Comparison of ENCODE assay signal across 29 mouse cellular contexts in the genomic region with DNA sequence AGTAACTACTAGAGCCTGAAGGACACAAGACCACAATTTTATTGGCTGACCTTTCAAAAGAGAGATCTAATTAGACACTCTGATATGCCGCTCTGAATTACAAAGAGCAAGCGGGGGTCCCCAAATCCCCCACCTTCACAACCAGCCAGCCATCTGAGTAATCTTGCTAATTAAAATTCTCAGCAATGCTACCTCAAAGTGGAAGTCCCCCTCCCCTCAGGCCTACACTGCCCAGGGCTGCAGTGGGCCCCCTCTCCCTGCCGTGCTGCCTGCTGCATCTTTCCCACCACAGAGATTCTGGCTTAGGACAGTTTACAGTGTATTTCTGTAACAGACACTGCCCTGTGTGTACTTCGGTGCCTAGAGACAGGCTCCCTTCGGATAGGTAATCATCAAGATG. TPM values are rescaled to one million over a fixed set of nuclear protein-coding genes. Genes with fewer than 3 reads are reported as not detected.
DNase-seq lines count a peak whose midpoint lies in the region; ATAC-seq lines count a peak whose summit lies in the region.
"Had no signal": no experiment of that assay in that cellular context is flagged by ENCODE, and none has a peak within 500 bp of the region (broad histone marks: within the 10 kb centered on the region; RNA-seq: fewer than 3 reads in every experiment).

No protein-coding gene starts in this region.

- H3K27ac ChIP-seq in hindbrain, embryonic 16.5 days (ENCODE audit: low read depth, low read length) = no peak overlapping the region
- no peak overlapping the region for H3K27ac ChIP-seq in hindbrain, embryonic 10.5 days
- no peak overlapping the region for H3K27ac ChIP-seq in neural tube, embryonic 12.5 days
- H3K27ac ChIP-seq in forebrain, embryonic 14.5 days (ENCODE audit: low read depth, low read length) = no peak overlapping the region
- H3K27ac ChIP-seq: embryonic facial prominence, embryonic 10.5 days; embryonic facial prominence, embryonic 15.5 days; limb, embryonic 10.5 days; limb, embryonic 15.5 days; liver, embryonic 13.5 days; neural tube, embryonic 13.5 days had no signal

- ATAC-seq in hindbrain, embryonic 16.5 days = peak; percentile 64
- ATAC-seq in neural tube, embryonic 12.5 days (ENCODE audit: low FRiP score, low read depth) = peak; percentile 17; the same call in 1 of the 2 replicates
- peak; percentile 70 for ATAC-seq in forebrain, embryonic 14.5 days
- ATAC-seq: intestine, embryonic 16.5 days; lung, postnatal 0 days had no signal

- H3K4me2 ChIP-seq in hindbrain, embryonic 16.5 days (ENCODE audit: low read length) = no peak overlapping the region
- H3K4me2 ChIP-seq in neural tube, embryonic 12.5 days (replicated peaks) = no peak overlapping the region
- H3K4me2 ChIP-seq in forebrain, embryonic 14.5 days (ENCODE audit: low read length) = no peak overlapping the region
- H3K4me2 ChIP-seq: embryonic facial prominence, embryonic 15.5 days; limb, embryonic 15.5 days; liver, embryonic 13.5 days; neural tube, embryonic 13.5 days had no signal

- no peaks in the 10 kb centered on the region for H3K9me3 ChIP-seq in hindbrain, embryonic 16.5 days (ENCODE audit: control insufficient read depth, low read length)
- peaks cover 3% of the 10 kb centered on the region; the same call in 1 of the 2 replicates for H3K9me3 ChIP-seq in hindbrain, embryonic 10.5 days
- no peaks in the 10 kb centered on the region for H3K9me3 ChIP-seq in neural tube, embryonic 12.5 days
- no peaks in the 10 kb centered on the region for H3K9me3 ChIP-seq in forebrain, embryonic 14.5 days (replicated peaks; ENCODE audit: control insufficient read depth, low read length)
- H3K9me3 ChIP-seq: embryonic facial prominence, embryonic 10.5 days; embryonic facial prominence, embryonic 15.5 days; limb, embryonic 10.5 days; limb, embryonic 15.5 days; liver, embryonic 13.5 days; neural tube, embryonic 13.5 days had no signal

- no peaks in the 10 kb centered on the region for H3K36me3 ChIP-seq in hindbrain, embryonic 16.5 days (ENCODE audit: control insufficient read depth, insufficient read depth, low read length)
- no peaks in the 10 kb centered on the region for H3K36me3 ChIP-seq in hindbrain, embryonic 10.5 days
- H3K36me3 ChIP-seq in neural tube, embryonic 12.5 days = no peaks in the 10 kb centered on the region
- no peaks in the 10 kb centered on the region for H3K36me3 ChIP-seq in forebrain, embryonic 14.5 days (ENCODE audit: control insufficient read depth, insufficient read depth, low read length)
- H3K36me3 ChIP-seq: embryonic facial prominence, embryonic 10.5 days; embryonic facial prominence, embryonic 15.5 days; limb, embryonic 10.5 days; limb, embryonic 15.5 days; liver, embryonic 13.5 days; neural tube, embryonic 13.5 days had no signal

- H3K9ac ChIP-seq in hindbrain, embryonic 16.5 days (ENCODE audit: low read depth, low read length) = peak overlapping the region; percentile 38; the same call in 1 of the 2 replicates
- 0 out of 2 replicates have a peak overlapping the region, but pooled peaks have one; percentile 17 for H3K9ac ChIP-seq in neural tube, embryonic 12.5 days
- no peak overlapping the region for H3K9ac ChIP-seq in forebrain, embryonic 14.5 days (ENCODE audit: low read length)
- H3K9ac ChIP-seq: embryonic facial prominence, embryonic 15.5 days; limb, embryonic 15.5 days; liver, embryonic 13.5 days; neural tube, embryonic 13.5 days had no signal

- H3K4me1 ChIP-seq in hindbrain, embryonic 16.5 days (ENCODE audit: control insufficient read depth, insufficient read depth, low read depth, low read length) = peaks cover 3% of the 10 kb centered on the region; the same call in 1 of the 2 replicates
- H3K4me1 ChIP-seq in hindbrain, embryonic 10.5 days (replicated peaks) = peaks cover 5% of the 10 kb centered on the region
- H3K4me1 ChIP-seq in neural tube, embryonic 12.5 days = no peaks in the 10 kb centered on the region
- peaks cover 4% of the 10 kb centered on the region; the same call in 1 of the 2 replicates for H3K4me1 ChIP-seq in forebrain, embryonic 14.5 days (ENCODE audit: control insufficient read depth, insufficient read depth, low read length)
- H3K4me1 ChIP-seq: embryonic facial prominence, embryonic 15.5 days; limb, embryonic 15.5 days; liver, embryonic 13.5 days; megakaryocyte, embryonic 14.5 days had no signal

- H3K4me3 ChIP-seq in hindbrain, embryonic 16.5 days (ENCODE audit: low read length) = no peak overlapping the region
- no peak overlapping the region for H3K4me3 ChIP-seq in hindbrain, embryonic 10.5 days
- H3K4me3 ChIP-seq in neural tube, embryonic 12.5 days = no peak overlapping the region
- no peak overlapping the region for H3K4me3 ChIP-seq in forebrain, embryonic 14.5 days (ENCODE audit: low read depth, low read length)
- H3K4me3 ChIP-seq: embryonic facial prominence, embryonic 10.5 days; embryonic facial prominence, embryonic 15.5 days; limb, embryonic 10.5 days; limb, embryonic 15.5 days; liver, embryonic 13.5 days; megakaryocyte, embryonic 14.5 days; neural tube, embryonic 13.5 days had no signal

- DNase-seq in hindbrain, embryonic 10.5 days (ENCODE audit: low spot score) = no peak
- DNase-seq in neural tube, embryonic 10.5 days (ENCODE audit: extremely low spot score, low spot score) = no peak
- DNase-seq in forebrain, embryonic 14.5 days (ENCODE audit: low spot score) = peak; percentile 63
- DNase-seq in cerebellum, postnatal 25 days = no peak
- DNase-seq in left cerebral cortex, adult 18-20 months (ENCODE audit: low spot score in 2 of 2) = no peak
- DNase-seq: adrenal gland, postnatal 25 days; B cell, adult 2 months; cerebellum, adult 18-20 months; cerebellum, postnatal 14 days; gastrocnemius, postnatal 36 days; heart, postnatal 14 days; kidney, adult 9 months; kidney, postnatal 10 days; layer of hippocampus, postnatal 36 days; liver, embryonic 13.5 days; lung, adult 18-20 months; lung, postnatal 4 days; thymus, adult 2 months; thymus, postnatal 36 days had no signal

- WGBS in hindbrain, embryonic 16.5 days = 37% methylated on average over 5 of the region's 5 CpGs
- WGBS in hindbrain, embryonic 10.5 days = 70% methylated on average over 5 of the region's 5 CpGs
- WGBS in neural tube, embryonic 12.5 days = 67% methylated on average over 5 of the region's 5 CpGs
- 8% methylated on average over 5 of the region's 5 CpGs for WGBS in forebrain, embryonic 14.5 days

- no peaks in the 10 kb centered on the region for H3K27me3 ChIP-seq in hindbrain, embryonic 16.5 days (replicated peaks; ENCODE audit: control insufficient read depth, insufficient read depth, low read length)
- H3K27me3 ChIP-seq in hindbrain, embryonic 10.5 days (ENCODE audit: insufficient read depth, poor library complexity, severe bottlenecking) = no peaks in the 10 kb centered on the region
- H3K27me3 ChIP-seq in neural tube, embryonic 12.5 days (replicated peaks) = no peaks in the 10 kb centered on the region
- no peaks in the 10 kb centered on the region for H3K27me3 ChIP-seq in forebrain, embryonic 14.5 days (replicated peaks; ENCODE audit: control insufficient read depth, insufficient read depth, low read length)
- H3K27me3 ChIP-seq: embryonic facial prominence, embryonic 15.5 days; limb, embryonic 15.5 days; liver, embryonic 13.5 days; megakaryocyte, embryonic 14.5 days; neural tube, embryonic 13.5 days had no signal

RNA-seq across cellular contexts. Expression of gene Rasgef1b, which starts 30.0 kb away (rescaled TPM):
- polyA plus RNA-seq in hindbrain, embryonic 16.5 days (2015; fragmentation: Nextera tagmentation; extraction: Ambion mirVana) = 43.5 and 45.7 TPM in 2 replicates
- 9.2 TPM in 2 replicates for polyA plus RNA-seq in hindbrain, embryonic 10.5 days (2016; fragmentation: Nextera tagmentation; extraction: Ambion mirVana)
- polyA plus RNA-seq in neural tube, embryonic 12.5 days (2016; fragmentation: Nextera tagmentation; extraction: Ambion mirVana) = 39.7 and 41.0 TPM in 2 replicates
- 97.5 and 105 TPM in 2 replicates for polyA plus RNA-seq in forebrain, embryonic 14.5 days (2014; fragmentation: Nextera tagmentation; extraction: Ambion mirVana)
- total RNA-seq in left cerebral cortex, adult 18-20 months (2021) = 10 to 100 TPM; 73.6 to 73.8 TPM

Comparison
In these comparisons a context has a peak if more than half of its experiments do, and no peak if none do; other contexts are left out.
1. ATAC-seq: peak in every context shown above with its lines; median percentile 70 in forebrain, embryonic 14.5 days; 64 in hindbrain, embryonic 16.5 days; 17 in neural tube, embryonic 12.5 days.